Mouse (Mus musculus): ENCODE data around the gene Wrnip1. TPM values are rescaled to one million over a fixed set of nuclear protein-coding genes. Genes with fewer than 3 reads are reported as not detected.

Wrnip1 gene
- polyA plus RNA-seq, 1 experiment from 2014 or later, result 11.1 TPM

DNA sequence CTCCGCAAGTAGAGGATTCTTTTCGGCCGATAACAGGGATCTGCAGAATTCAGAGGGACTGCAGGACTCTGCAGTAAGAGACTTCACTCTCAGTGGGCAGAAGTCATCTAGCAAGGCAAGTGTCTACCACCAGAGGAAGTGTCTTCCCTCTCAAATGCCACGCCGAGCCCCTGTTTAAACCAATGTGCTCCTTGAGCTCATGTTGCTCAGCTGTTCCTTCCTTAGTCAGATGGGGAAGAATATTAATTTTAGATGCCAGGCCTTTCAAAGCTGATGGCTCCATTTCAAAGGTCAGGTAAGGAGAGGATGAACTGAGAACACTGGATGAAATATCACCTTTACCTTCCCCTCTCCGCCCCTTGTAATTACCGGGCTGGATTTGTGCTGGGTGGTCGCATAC lies 18.0 kb upstream of the Wrnip1 start, which contains the start of gene Mylk4:
TSS of gene Mylk4 (minus strand) at position 139 of the 400 bp plus-strand sequence.
- ATAC-seq (ENCODE audit: low read depth), result no peak
- Histone ChIP-seq H3K4me2 (no peak within 1 kb of the TSS), H3K27ac (no peak within 1 kb of the TSS), H3K36me3 (no peaks in the 10 kb centered on the region), H3K4me3 (replicated peaks) (no peak within 1 kb of the TSS), H3K9ac (no peak within 1 kb of the TSS), H3K27me3 (no peaks in the 10 kb centered on the region), H3K9me3 (replicated peaks) (no peaks in the 10 kb centered on the region), H3K4me1 (replicated peaks) (no peaks in the 10 kb centered on the region)
- no peak for DNase-seq
- WGBS (ENCODE audit: insufficient replicate concordance), result 65% methylated on average over 8 of the region's 8 CpGs

- no peak overlapping the region for H3K4me2 ChIP-seq
- H3K4me1 ChIP-seq (replicated peaks), result no peaks in the 10 kb centered on the region
- no peak overlapping the region for H3K4me3 ChIP-seq (replicated peaks)
- no peaks in the 10 kb centered on the region for H3K36me3 ChIP-seq
- no peaks in the 10 kb centered on the region for H3K9me3 ChIP-seq (replicated peaks)
- no peaks in the 10 kb centered on the region for H3K27me3 ChIP-seq
- no peak overlapping the region for H3K9ac ChIP-seq
- H3K27ac ChIP-seq, result no peak overlapping the region
- DNase-seq, result no peak
- no peak for ATAC-seq (ENCODE audit: low read depth)
- WGBS (ENCODE audit: insufficient replicate concordance), result 48% methylated on average over 2 of the region's 2 CpGs
Measured at GRCm38 (mm10) chr13:32787584-32787983, 14.3 kb upstream of the Wrnip1 start.

DNA sequence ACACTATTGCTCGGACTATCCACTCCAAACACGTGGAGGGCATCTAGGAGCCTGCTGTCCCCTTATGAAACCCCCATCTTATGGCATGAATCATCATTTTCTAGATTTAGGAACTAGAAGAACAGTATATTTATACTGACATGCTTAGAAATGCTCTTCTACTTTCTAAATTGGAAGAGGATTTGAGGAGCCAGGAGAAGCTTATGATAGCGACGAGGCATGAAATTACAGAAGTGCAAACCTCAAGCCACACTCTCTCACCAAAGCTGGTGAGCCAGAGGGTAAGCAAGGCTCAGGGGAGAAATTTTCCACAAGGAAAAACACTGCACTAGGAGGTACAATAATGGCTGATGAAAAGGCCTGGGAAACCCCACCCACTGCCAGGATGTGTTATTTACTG lies 12.1 kb upstream of the Wrnip1 start:
- no peak for DNase-seq

DNA sequence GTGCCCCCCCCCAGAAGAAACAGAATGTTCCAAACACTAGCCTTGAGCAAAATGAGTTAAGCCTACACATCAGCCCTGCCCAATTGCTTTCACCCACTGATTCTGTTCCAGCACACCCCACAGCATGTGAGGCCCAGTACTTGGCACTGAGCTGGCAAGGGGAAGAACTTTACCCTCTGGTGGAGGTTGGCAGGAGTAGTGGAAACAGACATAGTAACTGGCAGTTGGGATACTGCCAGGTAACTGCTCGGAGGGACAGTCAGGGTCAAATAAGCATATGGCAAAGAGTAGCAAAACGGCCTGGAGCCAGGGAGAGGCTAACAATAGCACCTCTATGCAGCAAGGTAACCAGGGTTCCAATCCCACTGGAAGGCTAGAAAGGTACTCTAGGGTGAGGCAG lies 7.2 kb upstream of the Wrnip1 start:
- Histone ChIP-seq H3K9me3 (replicated peaks) (no peaks in the 10 kb centered on the region), H3K9ac (no peak overlapping the region), H3K4me3 (replicated peaks) (no peak overlapping the region), H3K36me3 (no peaks in the 10 kb centered on the region), H3K4me1 (replicated peaks) (no peaks in the 10 kb centered on the region), H3K27me3 (no peaks in the 10 kb centered on the region), H3K27ac (no peak overlapping the region), H3K4me2 (no peak overlapping the region)
- DNase-seq (no peak), ATAC-seq (ENCODE audit: low read depth) (no peak)
- 53% methylated on average over 2 of the region's 2 CpGs for WGBS (ENCODE audit: insufficient replicate concordance)

More for the DNA sequence above, 12.1 kb upstream of the Wrnip1 start:
- no peak overlapping the region for H3K4me3 ChIP-seq (replicated peaks)
- no peaks in the 10 kb centered on the region for H3K36me3 ChIP-seq
- no peak overlapping the region for H3K4me2 ChIP-seq
- H3K9me3 ChIP-seq (replicated peaks), result no peaks in the 10 kb centered on the region
- no peak overlapping the region for H3K9ac ChIP-seq
- 60% methylated on average over 4 of the region's 4 CpGs for WGBS (ENCODE audit: insufficient replicate concordance)
- H3K4me1 ChIP-seq (replicated peaks), result no peaks in the 10 kb centered on the region
- no peak for ATAC-seq (ENCODE audit: low read depth)
- H3K27me3 ChIP-seq, result no peaks in the 10 kb centered on the region
- H3K27ac ChIP-seq, result no peak overlapping the region

DNA sequence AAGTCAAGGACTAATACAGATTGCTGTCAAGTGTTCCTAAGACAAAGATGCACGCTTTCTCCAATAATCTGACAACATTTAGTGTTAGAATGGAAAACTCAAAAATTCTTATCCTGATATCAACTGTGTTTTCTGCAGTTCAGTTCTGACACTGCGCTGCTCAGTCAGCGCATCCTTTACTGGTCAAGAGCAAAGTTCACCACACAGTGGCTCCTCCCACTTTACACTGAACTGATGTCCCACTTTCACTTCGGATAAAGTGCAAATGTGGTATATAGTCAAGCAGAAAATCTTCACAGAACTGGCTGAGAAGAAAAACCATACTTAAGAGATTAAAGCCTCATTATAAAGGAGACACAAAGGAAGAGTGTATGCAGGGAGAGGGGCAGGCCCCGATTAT lies 6.7 kb upstream of the Wrnip1 start:
- no peak overlapping the region for H3K4me2 ChIP-seq
- H3K36me3 ChIP-seq, result no peaks in the 10 kb centered on the region
- no peaks in the 10 kb centered on the region for H3K4me1 ChIP-seq (replicated peaks)
- H3K4me3 ChIP-seq (replicated peaks), result no peak overlapping the region
- DNase-seq, result no peak
- 72% methylated on average over 5 of the region's 5 CpGs for WGBS (ENCODE audit: insufficient replicate concordance)
- no peaks in the 10 kb centered on the region for H3K9me3 ChIP-seq (replicated peaks)
- ATAC-seq (ENCODE audit: low read depth), result no peak
- H3K27ac ChIP-seq, result no peak overlapping the region
- H3K9ac ChIP-seq, result no peak overlapping the region
- no peaks in the 10 kb centered on the region for H3K27me3 ChIP-seq

DNA sequence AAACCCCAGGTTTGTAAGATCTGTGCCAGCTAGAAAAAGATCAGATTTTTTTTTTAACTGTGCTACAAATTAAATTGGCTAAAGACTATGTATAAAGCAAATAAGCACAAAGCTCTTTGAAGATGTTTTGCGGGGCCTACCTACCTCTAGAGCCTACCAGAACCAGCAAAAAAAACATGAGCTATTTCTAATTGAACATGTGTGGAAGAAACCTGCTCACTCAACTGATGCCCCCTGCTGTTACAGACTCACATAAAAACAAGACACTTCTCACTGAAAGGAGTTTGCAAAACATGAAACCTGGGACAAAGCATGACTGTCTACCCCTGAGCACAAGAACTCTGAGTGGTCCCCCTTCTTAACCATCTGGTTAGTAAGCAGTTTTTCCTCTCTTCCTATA lies 4.8 kb upstream of the Wrnip1 start:
- ATAC-seq (ENCODE audit: low read depth) (no peak), DNase-seq (no peak)
- no peak overlapping the region for H3K4me3 ChIP-seq (replicated peaks)
- H3K4me2 ChIP-seq, result no peak overlapping the region
- WGBS (ENCODE audit: insufficient replicate concordance), result 60% methylated on average over 1 of the region's 1 CpGs
- no peaks in the 10 kb centered on the region for H3K27me3 ChIP-seq
- H3K9me3 ChIP-seq (replicated peaks), result no peaks in the 10 kb centered on the region
- H3K9ac ChIP-seq, result no peak overlapping the region
- H3K27ac ChIP-seq, result no peak overlapping the region
- peaks cover 7% of the 10 kb centered on the region; the same call in 1 of the 2 replicates for H3K4me1 ChIP-seq (replicated peaks)
- H3K36me3 ChIP-seq, result no peaks in the 10 kb centered on the region

- DNase-seq (no peak), ATAC-seq (ENCODE audit: low read depth) (no peak)
- Histone ChIP-seq H3K27ac (no peak overlapping the region), H3K27me3 (no peaks in the 10 kb centered on the region), H3K4me3 (replicated peaks) (no peak overlapping the region), H3K4me1 (replicated peaks) (peaks cover 22% of the 10 kb centered on the region), H3K4me2 (no peak overlapping the region), H3K36me3 (no peaks in the 10 kb centered on the region), H3K9me3 (replicated peaks) (no peaks in the 10 kb centered on the region), H3K9ac (no peak overlapping the region)
- 48% methylated on average over 2 of the region's 2 CpGs for WGBS (ENCODE audit: insufficient replicate concordance)
Measured at GRCm38 (mm10) chr13:32799131-32799530, 2.7 kb upstream of the Wrnip1 start.

- H3K9ac ChIP-seq, result peak overlapping the region; percentile 67; the same call in 1 of the 2 replicates
Measured at GRCm38 (mm10) chr13:32800859-32801258, 979 bp upstream of the Wrnip1 start.

GRCm38 (mm10) chr13:32802259-32803081 lies 632 bp downstream of the Wrnip1 start, which contains the start of gene D930007J09Rik:
TSS of gene D930007J09Rik (minus strand) at chr13:32802849.
- DNase-seq (peak; percentile 35), ATAC-seq (ENCODE audit: low read depth) (peak; percentile 43)
- H3K36me3 ChIP-seq, result peaks cover 17% of the 10 kb centered on the region
- H3K4me2 ChIP-seq, result peak within 1 kb of the TSS; percentile 99
- H3K4me3 ChIP-seq (replicated peaks), result peak within 1 kb of the TSS; percentile 90
- H3K27me3 ChIP-seq, result no peaks in the 10 kb centered on the region
- H3K27ac ChIP-seq, result peak within 1 kb of the TSS; percentile 79
- peak within 1 kb of the TSS; percentile 90 for H3K9ac ChIP-seq
- under 1% methylated on average over 93 of the region's 95 CpGs for WGBS (ENCODE audit: insufficient replicate concordance)
- H3K9me3 ChIP-seq (replicated peaks), result no peaks in the 10 kb centered on the region
- peaks cover 30% of the 10 kb centered on the region for H3K4me1 ChIP-seq (replicated peaks)

More at GRCm38 (mm10) chr13:32800859-32801258, 979 bp upstream of the Wrnip1 start:
- Histone ChIP-seq H3K4me2 (peak overlapping the region; percentile 99), H3K9me3 (replicated peaks) (no peaks in the 10 kb centered on the region), H3K36me3 (peaks cover 4% of the 10 kb centered on the region), H3K4me1 (replicated peaks) (peaks cover 26% of the 10 kb centered on the region), H3K27ac (no peak overlapping the region), H3K27me3 (no peaks in the 10 kb centered on the region), H3K4me3 (replicated peaks) (peak overlapping the region; percentile 90)
- DNase-seq (peak; percentile 32), ATAC-seq (ENCODE audit: low read depth) (no peak)

GRCm38 (mm10) chr13:32803701-32804345 lies 2.0 kb downstream of the Wrnip1 start:
- Histone ChIP-seq H3K27me3 (no peaks in the 10 kb centered on the region), H3K4me1 (replicated peaks) (peaks cover 30% of the 10 kb centered on the region), H3K4me2 (peak overlapping the region; percentile 99), H3K27ac (no peak overlapping the region), H3K9me3 (replicated peaks) (no peaks in the 10 kb centered on the region), H3K9ac (no peak overlapping the region), H3K4me3 (replicated peaks) (peak overlapping the region; percentile 90), H3K36me3 (peaks cover 28% of the 10 kb centered on the region)
- 87% methylated on average over 4 of the region's 4 CpGs for WGBS (ENCODE audit: insufficient replicate concordance)
- DNase-seq, result no peak
- ATAC-seq (ENCODE audit: low read depth), result no peak

GRCm38 (mm10) chr13:32806820-32807219 lies 5.0 kb downstream of the Wrnip1 start:
- 84% methylated on average over 7 of the region's 7 CpGs for WGBS (ENCODE audit: insufficient replicate concordance)
- DNase-seq, result no peak
- Histone ChIP-seq H3K9ac (no peak overlapping the region), H3K9me3 (replicated peaks) (no peaks in the 10 kb centered on the region), H3K27ac (no peak overlapping the region), H3K36me3 (peaks cover 40% of the 10 kb centered on the region), H3K4me2 (no peak overlapping the region), H3K4me1 (replicated peaks) (peaks cover 23% of the 10 kb centered on the region), H3K4me3 (replicated peaks) (no peak overlapping the region), H3K27me3 (no peaks in the 10 kb centered on the region)
- no peak for ATAC-seq (ENCODE audit: low read depth)

All from liver, embryonic 13.5 days (tissue).